ENCODE assay signal across 23 mouse cellular contexts in genomic region chr2:26372396-26372795, GRCm38 (mm10). TPM values are rescaled to one million over a fixed set of nuclear protein-coding genes. Genes with fewer than 3 reads are reported as not detected.
DNase-seq lines count a peak whose midpoint lies in the region; ATAC-seq and TF ChIP-seq lines count a peak whose summit lies in the region.
"Had no signal": no experiment of that assay in that cellular context is flagged by ENCODE, and none has a peak within 500 bp of the region (broad histone marks: within the 10 kb centered on the region; RNA-seq: fewer than 3 reads in every experiment).

No protein-coding gene starts in this region.

- in situ Hi-C loops in Patski (cut with MboI; ENCODE audit: low pct_unique_long_range_greater_than_20kb): no loop called here

- peaks cover 90% of the 10 kb centered on the region for H3K36me3 ChIP-seq in C2C12 (ENCODE audit: control insufficient read depth, insufficient read depth)

- H3K79me3 ChIP-seq in C2C12 (ENCODE audit: low read depth): no peaks in the 10 kb centered on the region

- no peaks in the 10 kb centered on the region for H3K27me3 ChIP-seq in C2C12 (ENCODE audit: control insufficient read depth, insufficient read depth, insufficient read length)
- no peaks in the 10 kb centered on the region for H3K27me3 ChIP-seq in Patski
- H3K27me3 ChIP-seq: embryonic facial prominence, embryonic 13.5 days; embryonic facial prominence, embryonic 15.5 days; forebrain, embryonic 12.5 days had no signal

- POLR2A ChIA-PET in Patski (lab: Charles Lee): interaction anchor here (1.5 kb wide), 1 partner anchor 20 kb away, joined by 3 read pairs; the partner anchor contains the start of gene Dnlz

- peak; percentile 54 for ATAC-seq in Patski
- ATAC-seq: forebrain, embryonic 14.5 days; forebrain, embryonic 16.5 days had no signal

- DNase-seq in adrenal gland, adult 2 months: peak; percentile 29
- DNase-seq in adrenal gland, adult (ENCODE audit: inconsistent age in 2 of 2, low spot score in 1 of 2): no peak
- no peak for DNase-seq in Patski (ENCODE audit: low read depth, low spot score)
- no peak for DNase-seq in lung, postnatal 36 days
- no peak for DNase-seq in thymus, postnatal 10 days (ENCODE audit: low spot score in 2 of 2)
- DNase-seq: adrenal gland, postnatal 10 days; adrenal gland, postnatal 25 days; B cell, adult 2 months; cerebellum, adult 11 months; cerebellum, adult 18-20 months; cerebellum, adult 8-10 months; cerebellum, adult 9-11 months; cerebellum, postnatal 14 days; cerebellum, postnatal 36 days; embryo, embryonic 11 days had no signal

- no peaks in the 10 kb centered on the region for H3K79me2 ChIP-seq in C2C12 (ENCODE audit: control insufficient read depth, insufficient read depth)

- TF ChIP-seq CTCF in C2C12 (IDR thresholded peaks at IDR 0.05; ENCODE audit: control insufficient read depth, insufficient read depth, insufficient read length) (no peak), Patski (IDR thresholded peaks at IDR 0.05) (no peak)

- peak overlapping the region; percentile 36 for H3ac ChIP-seq in C2C12 (ENCODE audit: control insufficient read depth, insufficient read length, low read depth)

- no peak overlapping the region for H3K4me3 ChIP-seq in C2C12 (ENCODE audit: insufficient read depth, poor library complexity, severe bottlenecking)
- H3K4me3 ChIP-seq: embryonic facial prominence, embryonic 13.5 days; embryonic facial prominence, embryonic 15.5 days; erythroblast, embryonic 14.5 days; forebrain, embryonic 10.5 days; forebrain, embryonic 12.5 days had no signal

- CTCF ChIA-PET in Patski (lab: Charles Lee): interaction anchor here (1.4 kb wide), 1 partner anchor 11 kb away, joined by 6 read pairs; no protein-coding TSS in a partner anchor

TF ChIP-seq in C2C12, 6 proteins besides CTCF, POLR2A, EP300 and RAD21:
- TF ChIP-seq USF1 (IDR thresholded peaks at IDR 0.05; ENCODE audit: low read depth) (no peak), MYOG (IDR thresholded peaks at IDR 0.05; ENCODE audit: control insufficient read depth, extremely low read depth, insufficient read length) (no peak), MAX (IDR thresholded peaks at IDR 0.05) (no peak), MYOD1 (IDR thresholded peaks at IDR 0.05; ENCODE audit: control insufficient read depth, insufficient read length, low read depth) (no peak), FOSL1 (IDR thresholded peaks at IDR 0.05; ENCODE audit: insufficient read depth, low read length, poor library complexity, severe bottlenecking) (no peak), CEBPB (IDR thresholded peaks at IDR 0.05; ENCODE audit: low read depth) (no peak)

RNA-seq across cellular contexts. Expression of gene Snapc4, which starts 8.1 kb away (rescaled TPM):
- 10 to 100 TPM; 19.1 to 23.3 TPM for total RNA-seq in adrenal gland, adult 2 months (2021)
- 42.8 and 55.3 TPM in 2 replicates for polyA plus RNA-seq in adrenal gland, adult 2 months (2012; rRNA removed)
- polyA plus RNA-seq in C2C12 (2012; fragmentation: generic; extraction: Trizol) (11.7 TPM), Patski (2021) (32.7 TPM)

RNA-seq across cellular contexts. Expression of gene Card9, which starts 11.7 kb away (rescaled TPM):
- 1 to 10 TPM; 1.3 to 1.7 TPM for total RNA-seq in adrenal gland, adult 2 months (2021)
- 4.9 and 5.0 TPM in 2 replicates for polyA plus RNA-seq in adrenal gland, adult 2 months (2012; rRNA removed)
- 0.20 TPM for polyA plus RNA-seq in C2C12 (2012; fragmentation: generic; extraction: Trizol)
- 0.50 TPM for polyA plus RNA-seq in Patski (2021)

RNA-seq across cellular contexts. Expression of gene Entr1, which starts 16.7 kb away (rescaled TPM):
- 100 to 1,000 TPM in 1 of 2 experiments, 10 to 100 TPM in 1; 95.6 to 121 TPM for total RNA-seq in adrenal gland, adult 2 months (2021)
- 93.3 TPM in 2 replicates for polyA plus RNA-seq in adrenal gland, adult 2 months (2012; rRNA removed)
- polyA plus RNA-seq in C2C12 (2012; fragmentation: generic; extraction: Trizol): 49.1 TPM
- 89.9 TPM for polyA plus RNA-seq in Patski (2021)

RNA-seq across cellular contexts. Expression of gene Pmpca, which starts 16.7 kb away (rescaled TPM):
- total RNA-seq in adrenal gland, adult 2 months (2021): 100 to 1,000 TPM; 144 to 148 TPM
- 50.1 and 79.3 TPM in 2 replicates for polyA plus RNA-seq in adrenal gland, adult 2 months (2012; rRNA removed)
- polyA plus RNA-seq in C2C12 (2012; fragmentation: generic; extraction: Trizol): 93.8 TPM
- 99.2 TPM for polyA plus RNA-seq in Patski (2021)

RNA-seq across cellular contexts. Expression of gene Dnlz, which starts 20.5 kb away (rescaled TPM):
- 10 to 100 TPM; 20.6 to 25.6 TPM for total RNA-seq in adrenal gland, adult 2 months (2021)
- 30.6 and 31.1 TPM in 2 replicates for polyA plus RNA-seq in adrenal gland, adult 2 months (2012; rRNA removed)
- polyA plus RNA-seq in C2C12 (2012; fragmentation: generic; extraction: Trizol) (35.6 TPM), Patski (2021) (19.3 TPM)
